Mouse (Mus musculus) embryonic fibroblast, embryonic 13.5 days (primary cell): ENCODE results near the gene Nop2.

Experiments
- CTCF ChIP-seq: IDR thresholded peaks from 2 replicates; pipeline ENCODE4 v1.5.1; 2011; ENCODE audit warnings: mild to moderate bottlenecking, control low read depth, low read length, moderate library complexity, borderline replicate concordance; ENCODE audit not compliant: insufficient read depth
- POLR2A ChIP-seq: IDR thresholded peaks from 2 replicates; pipeline ENCODE4 v1.6.1; 2011; ENCODE audit warnings: low read depth, mild to moderate bottlenecking, control low read depth, low read length, moderate library complexity

DNA sequence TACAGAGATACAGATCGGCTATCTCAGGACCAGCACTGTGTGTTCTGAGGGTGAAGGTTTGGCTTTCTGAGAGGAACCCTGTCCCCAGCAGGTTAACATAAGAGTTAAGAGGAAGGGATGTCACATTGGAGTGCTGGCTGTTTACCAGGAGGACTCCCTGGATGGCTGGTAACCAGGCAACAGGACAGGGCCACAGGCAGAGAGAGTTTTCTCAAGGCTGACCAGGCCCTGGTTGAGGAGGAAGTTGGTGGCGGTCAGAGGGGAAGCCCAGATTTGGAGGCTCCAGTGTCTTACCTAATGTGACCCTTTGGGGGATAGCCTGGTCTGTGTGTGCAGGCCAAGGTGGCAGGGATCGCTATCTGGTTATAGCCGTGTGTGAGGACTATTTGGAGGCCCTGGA, 15.1 kb downstream of the Nop2 start:
- TF ChIP-seq POLR2A: no peak
- no peak for TF ChIP-seq CTCF
